Mouse (Mus musculus) kidney, adult 2 months (tissue): ENCODE results near the gene Rreb1.

ENCODE experiments used
- CTCF ChIP-seq: fragments of 200-500 bp; conservative IDR thresholded peaks from 2 replicates; pipeline ENCODE4 v1.5.1; 2011; ENCODE audit warnings: low read depth, mild to moderate bottlenecking, control low read depth, low read length, moderate library complexity, mixed read lengths; ENCODE audit not compliant: insufficient read depth, insufficient read length
- POLR2A ChIP-seq: fragments of 200-500 bp; IDR thresholded peaks from one replicate; pipeline ENCODE4 v1.6.1; 2011; ENCODE audit warnings: low read depth, low read length, control low read depth

- TF ChIP-seq POLR2A (no peak), CTCF (no peak)
Measured at GRCm38 (mm10) chr13:37895564-37896254, 117.5 kb downstream of the Rreb1 start.
